Mouse (Mus musculus) ES-E14 (cell line): ENCODE measurements around the gene Alpi.

Source experiments
- HCFC1 ChIP-seq: IDR thresholded peaks from 2 replicates; pipeline ENCODE4 v1.6.1; 2012; ENCODE audit warnings: low read length, inconsistent platforms, borderline replicate concordance; ENCODE audit not compliant: insufficient read depth
- ZC3H11A ChIP-seq: IDR thresholded peaks from 2 replicates; pipeline ENCODE4 v1.6.1; 2012; ENCODE audit warnings: low read depth, mild to moderate bottlenecking, inconsistent platforms, low read length, borderline replicate concordance
- ZNF384 ChIP-seq: IDR thresholded peaks from 2 replicates; pipeline ENCODE4 v1.6.1; 2012; ENCODE audit warnings: low read depth, low read length, inconsistent platforms

- TF ChIP-seq ZNF384 (no peak), ZC3H11A (no peak), HCFC1 (no peak)
Measured at GRCm38 (mm10) chr1:87089251-87089650, 12.2 kb downstream of the Alpi start.
